In genomic region chr3:117153011-117153473, GRCm38 (mm10) we compare ENCODE assay signal across 12 mouse cellular contexts.
DNase-seq lines count a peak whose midpoint lies in the region; ATAC-seq and TF ChIP-seq lines count a peak whose summit lies in the region.
"Had no signal": no experiment of that assay in that cellular context is flagged by ENCODE, and none has a peak within 500 bp of the region (broad histone marks: within the 10 kb centered on the region; RNA-seq: fewer than 3 reads in every experiment).

No protein-coding gene starts in this region.

- H3K36me3 ChIP-seq in liver, postnatal 0 days (replicated peaks; ENCODE audit: insufficient read depth, low read length), result no peaks in the 10 kb centered on the region
- H3K36me3 ChIP-seq in neural tube, embryonic 15.5 days, result no peaks in the 10 kb centered on the region
- no peaks in the 10 kb centered on the region for H3K36me3 ChIP-seq in heart, embryonic 11.5 days (ENCODE audit: control insufficient read depth, insufficient read depth, low read length)
- H3K36me3 ChIP-seq: G1E; heart, embryonic 13.5 days had no signal

- no peak overlapping the region for H3K9ac ChIP-seq in liver, postnatal 0 days (replicated peaks)
- no peak overlapping the region for H3K9ac ChIP-seq in neural tube, embryonic 15.5 days (replicated peaks)
- no peak overlapping the region for H3K9ac ChIP-seq in heart, embryonic 11.5 days (ENCODE audit: low read depth, low read length)
- H3K9ac ChIP-seq: heart, embryonic 13.5 days had no signal

- no peak for TF ChIP-seq POLR2A in brain, embryonic 14.5 days (IDR thresholded peaks at IDR 0.05; ENCODE audit: borderline replicate concordance, extremely low read depth, insufficient read depth, insufficient read length, poor library complexity, severe bottlenecking)

- no peaks in the 10 kb centered on the region for H3K27me3 ChIP-seq in liver, postnatal 0 days (ENCODE audit: insufficient read depth, low read length)
- no peaks in the 10 kb centered on the region for H3K27me3 ChIP-seq in neural tube, embryonic 15.5 days (replicated peaks)
- no peaks in the 10 kb centered on the region for H3K27me3 ChIP-seq in heart, embryonic 11.5 days (ENCODE audit: control insufficient read depth, insufficient read depth, low read length)
- H3K27me3 ChIP-seq: heart, embryonic 13.5 days had no signal

- 42% methylated on average over 2 of the region's 2 CpGs for WGBS in liver, postnatal 0 days (ENCODE audit: insufficient replicate concordance)
- 64% methylated on average over 2 of the region's 2 CpGs for WGBS in neural tube, embryonic 15.5 days
- WGBS in heart, embryonic 11.5 days (ENCODE audit: insufficient replicate concordance), result 57% methylated on average over 2 of the region's 2 CpGs

- DNase-seq in gastrocnemius, adult 2 months, result no peak
- no peak for DNase-seq in gastrocnemius, postnatal 10 days
- no peak for DNase-seq in liver, postnatal 0 days
- no peak for DNase-seq in liver
- DNase-seq in brain, embryonic 14.5 days (ENCODE audit: low read depth), result peak; percentile 79
- DNase-seq in lung, postnatal 4 days, result no peak
- DNase-seq: kidney, postnatal 36 days; lung, postnatal 14 days had no signal

- no peak for ATAC-seq in liver, postnatal 0 days
- peak; percentile 24; the same call in 1 of the 2 replicates for ATAC-seq in neural tube, embryonic 15.5 days (ENCODE audit: low FRiP score)
- ATAC-seq in heart, embryonic 11.5 days (replicated peaks; ENCODE audit: insufficient number of reproducible peaks, low FRiP score, low TSS enrichment), result no peak

- no peak overlapping the region for H3K27ac ChIP-seq in gastrocnemius, adult 2 months
- no peak overlapping the region for H3K27ac ChIP-seq in liver, postnatal 0 days (ENCODE audit: low read depth)
- no peak overlapping the region; the same call in 1 of the 2 replicates for H3K27ac ChIP-seq in neural tube, embryonic 15.5 days (replicated peaks)
- no peak overlapping the region for H3K27ac ChIP-seq in heart, embryonic 11.5 days (ENCODE audit: low read depth, low read length)
- H3K27ac ChIP-seq: heart, embryonic 13.5 days had no signal

- no peaks in the 10 kb centered on the region for H3K4me1 ChIP-seq in liver, postnatal 0 days (ENCODE audit: insufficient read depth)
- peaks cover 3% of the 10 kb centered on the region; the same call in 1 of the 2 replicates for H3K4me1 ChIP-seq in neural tube, embryonic 15.5 days
- no peaks in the 10 kb centered on the region for H3K4me1 ChIP-seq in heart, embryonic 11.5 days (ENCODE audit: control insufficient read depth, insufficient read depth, low read length)

- TF ChIP-seq CTCF in gastrocnemius, adult 2 months (IDR thresholded peaks at IDR 0.05), result peak; percentile 39
- TF ChIP-seq CTCF in liver, postnatal 0 days (IDR thresholded peaks at IDR 0.05; ENCODE audit: low read depth), result peak; percentile 24; the same call in 1 of the 2 replicates
- no peak for TF ChIP-seq CTCF in brain, embryonic 14.5 days (IDR thresholded peaks at IDR 0.05; ENCODE audit: borderline replicate concordance, extremely low read depth, insufficient read depth, insufficient read length)

- H3K9me3 ChIP-seq in liver, postnatal 0 days (ENCODE audit: low read length), result no peaks in the 10 kb centered on the region
- no peaks in the 10 kb centered on the region for H3K9me3 ChIP-seq in neural tube, embryonic 15.5 days (replicated peaks)
- no peaks in the 10 kb centered on the region for H3K9me3 ChIP-seq in heart, embryonic 11.5 days (replicated peaks; ENCODE audit: control insufficient read depth, low read length)
- H3K9me3 ChIP-seq: G1E; heart, embryonic 13.5 days had no signal

- H3K4me2 ChIP-seq in liver, postnatal 0 days (ENCODE audit: low read depth, low read length), result no peak overlapping the region
- H3K4me2 ChIP-seq in neural tube, embryonic 15.5 days, result no peak overlapping the region
- H3K4me2 ChIP-seq in heart, embryonic 11.5 days, result no peak overlapping the region
- H3K4me2 ChIP-seq: heart, embryonic 13.5 days had no signal

- intact Hi-C loops in gastrocnemius, adult 2 months (cut with DNase I), result no loop called here

- no peak overlapping the region for H3K4me3 ChIP-seq in gastrocnemius, adult 2 months
- H3K4me3 ChIP-seq in liver, postnatal 0 days (ENCODE audit: low read depth, low read length), result no peak overlapping the region
- H3K4me3 ChIP-seq in neural tube, embryonic 15.5 days (replicated peaks), result no peak overlapping the region
- no peak overlapping the region for H3K4me3 ChIP-seq in heart, embryonic 11.5 days (ENCODE audit: low read depth, low read length)
- H3K4me3 ChIP-seq: heart, embryonic 13.5 days had no signal

- no peak for TF ChIP-seq EP300 in liver, postnatal 0 days (IDR thresholded peaks at IDR 0.05; ENCODE audit: low read depth)
